Mouse (Mus musculus): ENCODE measurements at regions not wholly inside any gene's neighbourhood (a gene's known extent, or its start where the extent isn't known, plus 50 kb on each side); places are given as distances from the start of the nearest gene placed in this dataset.

GRCm38 (mm10) chr2:134126988-134127387 is 427.2 kb downstream of the Hao1 start:
- no peak for DNase-seq (ENCODE audit: low spot score)

- DNase-seq (ENCODE audit: low spot score) = no peak
These were observed 446.9 kb downstream of the Hao1 start for GRCm38 (mm10) chr2:134107286-134107685.

- DNase-seq (ENCODE audit: low spot score) = no peak
These were observed 465.8 kb downstream of the Hao1 start for GRCm38 (mm10) chr2:134088374-134088773.

GRCm38 (mm10) chr2:134080148-134080547 is 474.0 kb downstream of the Hao1 start:
- no peak for DNase-seq (ENCODE audit: low spot score)

- DNase-seq (ENCODE audit: low spot score) = no peak
These were observed 476.2 kb downstream of the Hao1 start for GRCm38 (mm10) chr2:134077953-134078352.

- DNase-seq (ENCODE audit: low spot score) = no peak
These were observed 486.2 kb downstream of the Hao1 start for GRCm38 (mm10) chr2:134067910-134068335.

GRCm38 (mm10) chr2:134067404-134067803 is 486.8 kb downstream of the Hao1 start:
- DNase-seq (ENCODE audit: low spot score) = no peak

GRCm38 (mm10) chr2:134059916-134060618 is 494.1 kb downstream of the Hao1 start:
- no peak for DNase-seq (ENCODE audit: low spot score)

- DNase-seq (ENCODE audit: low spot score) = no peak
These were observed 484.5 kb downstream of the Bmp2 start for GRCm38 (mm10) chr2:134036359-134036874.

GRCm38 (mm10) chr2:134029631-134030414 is 477.9 kb downstream of the Bmp2 start:
- DNase-seq (ENCODE audit: low spot score) = peak; percentile 65

GRCm38 (mm10) chr2:134029153-134029552 is 477.2 kb downstream of the Bmp2 start:
- DNase-seq (ENCODE audit: low spot score) = no peak

GRCm38 (mm10) chr2:134017109-134017508 is 465.1 kb downstream of the Bmp2 start:
- DNase-seq (ENCODE audit: low spot score) = peak; percentile 40

- no peak for DNase-seq (ENCODE audit: low spot score)
These were observed 451.2 kb downstream of the Bmp2 start for GRCm38 (mm10) chr2:134003146-134003545.

- no peak for DNase-seq (ENCODE audit: low spot score)
These were observed 442.8 kb downstream of the Bmp2 start for GRCm38 (mm10) chr2:133994742-133995141.

GRCm38 (mm10) chr2:133994337-133994736 is 442.4 kb downstream of the Bmp2 start:
- DNase-seq (ENCODE audit: low spot score) = no peak

- DNase-seq (ENCODE audit: low spot score) = no peak
These were observed 435.7 kb downstream of the Bmp2 start for GRCm38 (mm10) chr2:133987671-133988070.
